Mouse (Mus musculus): ENCODE measurements around the gene Ppm1h. TPM values are rescaled to one million over a fixed set of nuclear protein-coding genes. Genes with fewer than 3 reads are reported as not detected.
A peak's percentile ranks its signal among the peaks of the same experiment; 100 is the strongest.

Gene Ppm1h
- total RNA-seq (2021), result 1 to 10 TPM; 8.1 to 8.3 TPM

GRCm38 (mm10) chr10:122678541-122679436 lies at the start of gene Ppm1h:
Ppm1h (plus strand) TSS chr10:122678762.
- DNase-seq, result peak; percentile 66

- DNase-seq, result no peak
Observed at GRCm38 (mm10) chr10:122629003-122629402, 49.6 kb upstream of the Ppm1h start.

- no peak for DNase-seq
Observed at GRCm38 (mm10) chr10:122639879-122640278, 38.7 kb upstream of the Ppm1h start.

- no peak for DNase-seq
Observed at GRCm38 (mm10) chr10:122641263-122641795, 37.2 kb upstream of the Ppm1h start.

GRCm38 (mm10) chr10:122642125-122642524 lies 36.4 kb upstream of the Ppm1h start:
- DNase-seq, result no peak

GRCm38 (mm10) chr10:122651932-122652331 lies 26.6 kb upstream of the Ppm1h start:
- DNase-seq, result no peak

- no peak for DNase-seq
Observed at GRCm38 (mm10) chr10:122652578-122652977, 26.0 kb upstream of the Ppm1h start.

GRCm38 (mm10) chr10:122665652-122666051 lies 12.9 kb upstream of the Ppm1h start:
- DNase-seq, result no peak

GRCm38 (mm10) chr10:122671253-122671652 lies 7.3 kb upstream of the Ppm1h start:
- no peak for DNase-seq

- no peak for DNase-seq
Observed at GRCm38 (mm10) chr10:122672044-122672443, 6.5 kb upstream of the Ppm1h start.

- peak; percentile 17 for DNase-seq
Observed at GRCm38 (mm10) chr10:122679437-122680045, 979 bp downstream of the Ppm1h start.

- DNase-seq, result peak; percentile 9
Observed at GRCm38 (mm10) chr10:122680387-122681084, 2.0 kb downstream of the Ppm1h start.

GRCm38 (mm10) chr10:122681085-122681408 lies 2.5 kb downstream of the Ppm1h start:
- no peak for DNase-seq

- DNase-seq, result no peak
Observed at GRCm38 (mm10) chr10:122683819-122684330, 5.3 kb downstream of the Ppm1h start.

- DNase-seq, result no peak
Observed at GRCm38 (mm10) chr10:122685297-122685696, 6.7 kb downstream of the Ppm1h start.

GRCm38 (mm10) chr10:122685836-122686531 lies 7.4 kb downstream of the Ppm1h start:
- DNase-seq, result no peak

GRCm38 (mm10) chr10:122690698-122691097 lies 12.1 kb downstream of the Ppm1h start:
- DNase-seq, result no peak

- DNase-seq, result no peak
Observed at GRCm38 (mm10) chr10:122693158-122693777, 14.7 kb downstream of the Ppm1h start.

- DNase-seq, result no peak
Observed at GRCm38 (mm10) chr10:122693911-122694618, 15.5 kb downstream of the Ppm1h start.

GRCm38 (mm10) chr10:122696335-122696734 lies 17.8 kb downstream of the Ppm1h start:
- no peak for DNase-seq

GRCm38 (mm10) chr10:122698347-122698746 lies 19.8 kb downstream of the Ppm1h start:
- DNase-seq, result no peak
